Mouse (Mus musculus): Measurements from ENCODE around the gene Tenm2. TPM values are rescaled to one million over a fixed set of nuclear protein-coding genes. Genes with fewer than 3 reads are reported as not detected.

Gene Tenm2
- 0.03 TPM in 1 of 2 replicates, not detected in the other for polyA plus RNA-seq (2015; fragmentation: Nextera tagmentation; extraction: Ambion mirVana)

- no peak within 1 kb of the TSS for H3K27ac ChIP-seq (replicated peaks)
- H3K4me2 ChIP-seq = peak within 1 kb of the TSS; percentile 62
- H3K9me3 ChIP-seq (replicated peaks) = no peaks in the 10 kb centered on the region
- peaks cover 43% of the 10 kb centered on the region for H3K27me3 ChIP-seq
- H3K9ac ChIP-seq = no peak within 1 kb of the TSS
- WGBS (ENCODE audit: insufficient replicate concordance) = under 1% methylated on average over 56 of the region's 59 CpGs
- no peaks in the 10 kb centered on the region for H3K36me3 ChIP-seq (replicated peaks)
- ATAC-seq (ENCODE audit: insufficient read depth) = no peak
- H3K4me3 ChIP-seq (replicated peaks) = peak within 1 kb of the TSS; percentile 41
- H3K4me1 ChIP-seq (replicated peaks) = no peaks in the 10 kb centered on the region
Measured at GRCm38 (mm10) chr11:37235914-37236600, at the start of gene Tenm2. TSS of gene Tenm2 (minus strand) at chr11:37235964.

GRCm38 (mm10) chr11:37285186-37285585 is 49.4 kb upstream of the Tenm2 start:
- no peaks in the 10 kb centered on the region for H3K27me3 ChIP-seq
- H3K9ac ChIP-seq = no peak overlapping the region
- H3K27ac ChIP-seq (replicated peaks) = no peak overlapping the region
- no peaks in the 10 kb centered on the region for H3K4me1 ChIP-seq (replicated peaks)
- WGBS (ENCODE audit: insufficient replicate concordance) = 44% methylated on average over 2 of the region's 2 CpGs
- no peaks in the 10 kb centered on the region for H3K36me3 ChIP-seq (replicated peaks)
- no peak for ATAC-seq (ENCODE audit: insufficient read depth)
- H3K4me2 ChIP-seq = no peak overlapping the region
- no peak overlapping the region for H3K4me3 ChIP-seq (replicated peaks)
- H3K9me3 ChIP-seq (replicated peaks) = no peaks in the 10 kb centered on the region

- no peak for ATAC-seq (ENCODE audit: insufficient read depth)
Measured at GRCm38 (mm10) chr11:37248796-37249195, 13.0 kb upstream of the Tenm2 start.

GRCm38 (mm10) chr11:37237096-37237725 is 1.4 kb upstream of the Tenm2 start:
- peaks cover 43% of the 10 kb centered on the region for H3K27me3 ChIP-seq
- H3K27ac ChIP-seq (replicated peaks) = no peak overlapping the region
- no peak overlapping the region for H3K4me3 ChIP-seq (replicated peaks)
- peak overlapping the region; percentile 62; the same call in 1 of the 2 replicates for H3K4me2 ChIP-seq
- no peak overlapping the region for H3K9ac ChIP-seq
- no peaks in the 10 kb centered on the region for H3K4me1 ChIP-seq (replicated peaks)
- H3K36me3 ChIP-seq (replicated peaks) = no peaks in the 10 kb centered on the region
- no peak for ATAC-seq (ENCODE audit: insufficient read depth)
- 47% methylated on average over 7 of the region's 7 CpGs for WGBS (ENCODE audit: insufficient replicate concordance)
- H3K9me3 ChIP-seq (replicated peaks) = no peaks in the 10 kb centered on the region

More at GRCm38 (mm10) chr11:37248796-37249195, 13.0 kb upstream of the Tenm2 start:
- WGBS (ENCODE audit: insufficient replicate concordance) = 49% methylated on average over 2 of the region's 2 CpGs
- Histone ChIP-seq H3K4me2 (no peak overlapping the region), H3K4me3 (replicated peaks) (no peak overlapping the region), H3K9me3 (replicated peaks) (no peaks in the 10 kb centered on the region), H3K27me3 (no peaks in the 10 kb centered on the region), H3K9ac (no peak overlapping the region), H3K4me1 (replicated peaks) (no peaks in the 10 kb centered on the region), H3K36me3 (replicated peaks) (no peaks in the 10 kb centered on the region), H3K27ac (replicated peaks) (no peak overlapping the region)

- Histone ChIP-seq H3K4me3 (replicated peaks) (peak overlapping the region; percentile 41), H3K9me3 (replicated peaks) (no peaks in the 10 kb centered on the region), H3K9ac (no peak overlapping the region), H3K4me1 (replicated peaks) (no peaks in the 10 kb centered on the region), H3K27me3 (peaks cover 43% of the 10 kb centered on the region), H3K36me3 (replicated peaks) (no peaks in the 10 kb centered on the region), H3K4me2 (peak overlapping the region; percentile 62), H3K27ac (replicated peaks) (no peak overlapping the region)
- no peak for ATAC-seq (ENCODE audit: insufficient read depth)
- 2% methylated on average over 31 of the region's 31 CpGs for WGBS (ENCODE audit: insufficient replicate concordance)
Measured at GRCm38 (mm10) chr11:37236601-37237083, 878 bp upstream of the Tenm2 start.

GRCm38 (mm10) chr11:37235021-37235795 is 556 bp downstream of the Tenm2 start:
- H3K4me3 ChIP-seq (replicated peaks) = peak overlapping the region; percentile 41; the same call in 1 of the 2 replicates
- H3K27ac ChIP-seq (replicated peaks) = no peak overlapping the region
- 10% methylated on average over 18 of the region's 18 CpGs for WGBS (ENCODE audit: insufficient replicate concordance)
- no peaks in the 10 kb centered on the region for H3K36me3 ChIP-seq (replicated peaks)
- no peaks in the 10 kb centered on the region for H3K4me1 ChIP-seq (replicated peaks)
- H3K27me3 ChIP-seq = peaks cover 43% of the 10 kb centered on the region
- no peak overlapping the region for H3K9ac ChIP-seq
- no peak for ATAC-seq (ENCODE audit: insufficient read depth)
- H3K4me2 ChIP-seq = peak overlapping the region; percentile 62
- H3K9me3 ChIP-seq (replicated peaks) = no peaks in the 10 kb centered on the region

GRCm38 (mm10) chr11:37227404-37227803 is 8.4 kb downstream of the Tenm2 start:
- H3K9ac ChIP-seq = no peak overlapping the region

GRCm38 (mm10) chr11:37226943-37227342 is 8.8 kb downstream of the Tenm2 start:
- Histone ChIP-seq H3K27me3 (no peaks in the 10 kb centered on the region), H3K9ac (no peak overlapping the region), H3K4me1 (replicated peaks) (no peaks in the 10 kb centered on the region), H3K9me3 (replicated peaks) (no peaks in the 10 kb centered on the region), H3K4me2 (no peak overlapping the region), H3K4me3 (replicated peaks) (no peak overlapping the region), H3K27ac (replicated peaks) (no peak overlapping the region), H3K36me3 (replicated peaks) (no peaks in the 10 kb centered on the region)
- ATAC-seq (ENCODE audit: insufficient read depth) = no peak
- 50% methylated on average over 10 of the region's 10 CpGs for WGBS (ENCODE audit: insufficient replicate concordance)

More at GRCm38 (mm10) chr11:37227404-37227803, 8.4 kb downstream of the Tenm2 start:
- WGBS (ENCODE audit: insufficient replicate concordance) = 38% methylated on average over 1 of the region's 1 CpGs
- Histone ChIP-seq H3K4me2 (no peak overlapping the region), H3K36me3 (replicated peaks) (no peaks in the 10 kb centered on the region), H3K27ac (replicated peaks) (no peak overlapping the region), H3K9me3 (replicated peaks) (no peaks in the 10 kb centered on the region), H3K4me3 (replicated peaks) (no peak overlapping the region), H3K4me1 (replicated peaks) (no peaks in the 10 kb centered on the region), H3K27me3 (no peaks in the 10 kb centered on the region)
- ATAC-seq (ENCODE audit: insufficient read depth) = no peak

GRCm38 (mm10) chr11:37222737-37223136 is 13.0 kb downstream of the Tenm2 start:
- H3K4me1 ChIP-seq (replicated peaks) = no peaks in the 10 kb centered on the region
- 51% methylated on average over 2 of the region's 2 CpGs for WGBS (ENCODE audit: insufficient replicate concordance)
- H3K9me3 ChIP-seq (replicated peaks) = no peaks in the 10 kb centered on the region
- no peaks in the 10 kb centered on the region for H3K27me3 ChIP-seq
- H3K4me3 ChIP-seq (replicated peaks) = no peak overlapping the region
- no peak overlapping the region for H3K4me2 ChIP-seq
- H3K27ac ChIP-seq (replicated peaks) = no peak overlapping the region
- H3K9ac ChIP-seq = no peak overlapping the region
- no peaks in the 10 kb centered on the region for H3K36me3 ChIP-seq (replicated peaks)
- ATAC-seq (ENCODE audit: insufficient read depth) = no peak

- no peak overlapping the region for H3K27ac ChIP-seq (replicated peaks)
- no peaks in the 10 kb centered on the region for H3K27me3 ChIP-seq
- H3K4me2 ChIP-seq = no peak overlapping the region
- no peak overlapping the region for H3K4me3 ChIP-seq (replicated peaks)
- no peaks in the 10 kb centered on the region for H3K36me3 ChIP-seq (replicated peaks)
- H3K9me3 ChIP-seq (replicated peaks) = no peaks in the 10 kb centered on the region
- no peak overlapping the region for H3K9ac ChIP-seq
- 57% methylated on average over 2 of the region's 2 CpGs for WGBS (ENCODE audit: insufficient replicate concordance)
- ATAC-seq (ENCODE audit: insufficient read depth) = no peak
- H3K4me1 ChIP-seq (replicated peaks) = no peaks in the 10 kb centered on the region
Measured at GRCm38 (mm10) chr11:37222056-37222455, 13.7 kb downstream of the Tenm2 start.

GRCm38 (mm10) chr11:37220921-37221320 is 14.8 kb downstream of the Tenm2 start:
- Histone ChIP-seq H3K4me2 (no peak overlapping the region), H3K4me1 (replicated peaks) (no peaks in the 10 kb centered on the region), H3K27ac (replicated peaks) (no peak overlapping the region), H3K4me3 (replicated peaks) (no peak overlapping the region), H3K9ac (no peak overlapping the region), H3K9me3 (replicated peaks) (no peaks in the 10 kb centered on the region), H3K27me3 (no peaks in the 10 kb centered on the region), H3K36me3 (replicated peaks) (no peaks in the 10 kb centered on the region)
- ATAC-seq (ENCODE audit: insufficient read depth) = no peak
- WGBS (ENCODE audit: insufficient replicate concordance) = 71% methylated on average over 6 of the region's 6 CpGs
